Mouse (Mus musculus): ENCODE measurements at regions not wholly inside any gene's neighbourhood (a gene's known extent, or its start where the extent isn't known, plus 50 kb on each side); places are given as distances from the start of the nearest gene placed in this dataset.

GRCm38 (mm10) chr8:127820741-127821170 lies 537.6 kb upstream of the Nrp1 start:
- no peak for DNase-seq

GRCm38 (mm10) chr8:127821646-127822045 lies 536.8 kb upstream of the Nrp1 start:
- DNase-seq = no peak

- DNase-seq = no peak
Observed at GRCm38 (mm10) chr8:127825041-127825440, 533.4 kb upstream of the Nrp1 start.

GRCm38 (mm10) chr8:127827826-127828225 lies 530.6 kb upstream of the Nrp1 start:
- DNase-seq = no peak

- no peak for DNase-seq
Observed at GRCm38 (mm10) chr8:127829659-127830058, 528.7 kb upstream of the Nrp1 start.

- no peak for DNase-seq
Observed at GRCm38 (mm10) chr8:127834006-127834405, 524.4 kb upstream of the Nrp1 start.

- DNase-seq = no peak
Observed at GRCm38 (mm10) chr8:127836410-127837206, 521.8 kb upstream of the Nrp1 start.

- no peak for DNase-seq
Observed at GRCm38 (mm10) chr8:127838311-127838710, 520.1 kb upstream of the Nrp1 start.

- DNase-seq = no peak
Observed at GRCm38 (mm10) chr8:127847332-127848018, 510.9 kb upstream of the Nrp1 start.

GRCm38 (mm10) chr8:127849926-127850325 lies 508.5 kb upstream of the Nrp1 start:
- no peak for DNase-seq

GRCm38 (mm10) chr8:127855653-127856300 lies 502.6 kb upstream of the Nrp1 start:
- no peak for DNase-seq

GRCm38 (mm10) chr8:127856351-127857135 lies 501.9 kb upstream of the Nrp1 start:
- no peak for DNase-seq

GRCm38 (mm10) chr8:127859036-127859435 lies 499.4 kb upstream of the Nrp1 start:
- DNase-seq = peak; percentile 19 to 20

GRCm38 (mm10) chr8:127860376-127860775 lies 498.0 kb upstream of the Nrp1 start:
- no peak for DNase-seq

GRCm38 (mm10) chr8:127860891-127861290 lies 497.5 kb upstream of the Nrp1 start:
- no peak for DNase-seq

GRCm38 (mm10) chr8:127884641-127885040 lies 473.8 kb upstream of the Nrp1 start:
- no peak for DNase-seq

GRCm38 (mm10) chr8:127885211-127885610 lies 473.2 kb upstream of the Nrp1 start:
- no peak for DNase-seq

- no peak for DNase-seq
Observed at GRCm38 (mm10) chr8:127885831-127886230, 472.6 kb upstream of the Nrp1 start.

GRCm38 (mm10) chr8:127890729-127891128 lies 467.7 kb upstream of the Nrp1 start:
- DNase-seq = no peak

- no peak for DNase-seq
Observed at GRCm38 (mm10) chr8:127894284-127894683, 464.1 kb upstream of the Nrp1 start.

GRCm38 (mm10) chr8:127908436-127908835 lies 450.0 kb upstream of the Nrp1 start:
- no peak for DNase-seq

- no peak for DNase-seq
Observed at GRCm38 (mm10) chr8:127909580-127909979, 448.8 kb upstream of the Nrp1 start.

- no peak for DNase-seq
Observed at GRCm38 (mm10) chr8:127914086-127914485, 444.3 kb upstream of the Nrp1 start.

Data from cerebellum, postnatal 36 days (tissue).